Mouse (Mus musculus) frontal cortex, adult 2 months (tissue): Measurements from ENCODE around the gene Pdgfc. TPM values are rescaled to one million over a fixed set of nuclear protein-coding genes. Genes with fewer than 3 reads are reported as not detected.

Experiments used
- DNase-seq, 2 experiments: peaks; one replicate each; pipeline ENCODE4 v3.0.0; 2022; ENCODE audit warnings: low spot score in 1 of 2; ENCODE audit errors: extremely low spot score in 1 of 2
- polyA plus RNA-seq: library from polyadenylated mRNA; depleted of rRNA; stranded (reverse); fragments of >200 nt; gene quantifications from 2 replicates; pipeline ENCODE4 v1.2.3, GENCODE M21; 2012

Gene Pdgfc
- polyA plus RNA-seq, 1 experiment, result 8.6 TPM

GRCm38 (mm10) chr3:81149109-81149521 lies 112.9 kb downstream of the Pdgfc start:
- peak in 1 of 2 experiments; percentile 14 for DNase-seq

DNA sequence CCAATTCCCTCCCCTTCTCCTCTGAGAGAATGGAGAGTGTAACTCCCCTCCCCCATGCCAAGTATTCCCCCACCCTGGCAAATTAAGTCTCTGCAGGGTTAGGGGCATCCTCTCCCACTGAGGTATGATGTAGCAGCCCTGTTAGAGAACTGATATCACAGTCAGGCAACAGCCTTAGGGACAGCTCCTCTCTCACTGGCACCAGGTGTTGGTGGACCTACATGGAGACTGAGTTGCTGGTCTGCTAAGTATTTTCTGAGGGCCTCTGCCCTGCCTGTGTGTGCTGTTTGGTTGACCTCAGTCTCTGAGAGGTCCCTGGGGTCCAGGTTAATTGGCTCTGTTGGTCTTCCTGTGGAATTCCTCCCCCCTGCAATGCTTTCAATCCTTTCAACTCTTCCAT lies 114.0 kb downstream of the Pdgfc start:
- no peak for DNase-seq

GRCm38 (mm10) chr3:81154420-81154819 lies 118.2 kb downstream of the Pdgfc start:
- no peak for DNase-seq

GRCm38 (mm10) chr3:81160457-81161165 lies 124.4 kb downstream of the Pdgfc start:
- no peak for DNase-seq

DNA sequence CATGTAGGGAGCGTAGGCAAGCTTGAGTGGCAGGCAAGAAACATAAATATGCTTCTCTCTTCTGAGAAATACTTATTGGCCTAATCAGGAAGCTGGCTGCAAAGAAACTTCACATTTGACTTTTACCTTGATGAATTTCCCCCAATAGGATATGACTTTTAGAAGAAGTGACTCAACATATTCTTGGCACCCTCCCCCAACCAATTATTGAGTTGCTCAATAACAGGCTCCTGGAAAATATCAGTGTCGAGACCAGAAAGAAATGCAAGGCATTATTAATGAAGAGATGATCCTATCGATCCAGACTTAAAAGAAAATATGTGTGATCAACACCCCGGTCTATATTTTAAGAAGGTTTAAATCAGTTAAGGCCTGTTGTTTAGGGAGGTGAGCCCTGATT lies 125.9 kb downstream of the Pdgfc start:
- no peak for DNase-seq

- no peak for DNase-seq
These were observed 127.9 kb downstream of the Pdgfc start for GRCm38 (mm10) chr3:81164091-81164490.

GRCm38 (mm10) chr3:81170073-81170809 lies 134.0 kb downstream of the Pdgfc start:
- no peak for DNase-seq

DNA sequence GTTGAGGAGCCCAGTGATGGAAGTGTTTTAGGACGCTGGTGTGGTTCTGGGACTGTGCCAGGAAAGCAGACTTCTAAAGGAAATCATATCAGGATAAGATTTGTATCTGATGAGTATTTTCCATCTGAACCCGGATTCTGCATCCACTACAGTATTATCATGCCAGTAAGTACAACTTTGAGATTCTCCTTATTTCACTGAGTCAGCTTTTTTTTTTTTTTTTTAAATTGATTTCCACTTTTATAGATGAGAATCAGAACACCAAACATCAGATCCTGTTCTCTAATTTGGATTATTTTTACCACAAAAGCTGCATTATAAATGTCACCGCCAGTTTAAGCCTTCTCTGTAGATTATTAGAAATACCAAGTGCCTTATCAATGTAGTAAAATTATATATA lies 138.6 kb downstream of the Pdgfc start:
- no peak for DNase-seq

DNA sequence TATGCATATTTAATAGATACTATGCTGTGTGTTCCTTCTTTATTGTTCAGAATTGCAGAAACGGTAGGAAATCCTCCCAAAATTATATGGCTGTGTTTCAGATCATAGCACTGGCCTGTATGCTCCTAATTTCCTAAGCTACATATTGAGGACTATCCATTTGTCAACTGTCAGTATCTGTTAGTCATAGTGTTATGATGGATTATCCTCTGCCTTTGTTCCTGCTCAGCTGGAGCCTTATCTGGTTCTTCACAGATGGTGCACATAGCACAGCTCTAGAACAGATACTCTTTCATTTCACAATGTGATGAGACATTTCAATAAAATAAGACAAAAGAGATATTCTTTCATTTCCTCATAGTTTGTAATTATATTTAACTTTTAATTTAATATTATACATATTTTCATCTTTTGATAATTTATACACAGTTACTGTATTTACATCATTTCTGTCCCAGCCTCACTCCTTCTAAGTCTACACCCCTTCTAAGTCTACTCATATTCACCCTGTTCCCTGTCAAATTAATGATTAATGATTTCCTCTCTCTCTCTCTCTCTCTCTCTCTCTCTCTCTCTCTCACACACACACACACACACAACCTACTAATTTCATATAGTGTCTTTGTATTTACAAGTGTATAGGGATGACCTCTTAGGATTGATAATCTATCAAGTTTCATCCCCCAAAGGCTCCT lies 145.2 kb downstream of the Pdgfc start:
- no peak for DNase-seq

DNA sequence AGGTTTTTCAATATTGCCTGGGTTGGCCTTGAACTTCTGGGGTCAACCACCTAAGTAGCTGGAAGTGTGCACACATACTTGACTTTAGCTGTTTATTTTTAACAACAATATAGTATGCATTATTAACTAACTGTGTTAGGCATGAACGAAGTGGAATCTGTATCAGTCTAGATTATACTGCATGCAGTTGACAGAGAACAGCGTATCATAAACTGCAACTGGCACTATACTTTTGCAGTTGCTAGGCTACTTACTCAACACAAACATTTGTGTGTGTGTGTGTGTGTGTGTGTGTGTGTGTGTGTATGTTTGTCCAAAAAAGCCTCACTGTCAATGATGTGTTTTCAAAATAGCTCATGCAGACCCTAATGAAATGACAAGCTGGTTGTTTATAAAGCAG lies 160.7 kb downstream of the Pdgfc start:
- DNase-seq, result no peak

DNA sequence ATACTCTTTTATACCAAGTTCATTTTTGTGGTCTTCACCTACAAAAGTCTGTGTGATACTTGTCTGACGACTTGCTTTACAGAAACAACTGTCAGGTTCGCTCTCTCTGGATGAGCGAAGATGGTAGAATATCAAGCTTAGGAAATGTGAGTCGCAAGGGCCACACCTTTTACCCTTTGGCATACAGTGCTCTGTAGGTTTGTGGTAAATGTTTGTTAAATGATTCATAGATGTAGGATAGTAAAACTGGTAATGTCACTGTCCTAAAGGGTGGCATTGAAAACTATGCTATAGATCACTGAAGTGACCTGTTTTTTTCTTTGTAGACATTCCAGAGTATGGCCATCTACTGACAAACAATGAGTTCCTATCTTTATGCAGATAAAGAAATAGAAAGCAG lies 161.4 kb downstream of the Pdgfc start:
- DNase-seq, result no peak

- no peak for DNase-seq
These were observed 164.4 kb downstream of the Pdgfc start for GRCm38 (mm10) chr3:81200647-81201046.

GRCm38 (mm10) chr3:81205201-81205600 lies 169.0 kb downstream of the Pdgfc start:
- no peak for DNase-seq

DNA sequence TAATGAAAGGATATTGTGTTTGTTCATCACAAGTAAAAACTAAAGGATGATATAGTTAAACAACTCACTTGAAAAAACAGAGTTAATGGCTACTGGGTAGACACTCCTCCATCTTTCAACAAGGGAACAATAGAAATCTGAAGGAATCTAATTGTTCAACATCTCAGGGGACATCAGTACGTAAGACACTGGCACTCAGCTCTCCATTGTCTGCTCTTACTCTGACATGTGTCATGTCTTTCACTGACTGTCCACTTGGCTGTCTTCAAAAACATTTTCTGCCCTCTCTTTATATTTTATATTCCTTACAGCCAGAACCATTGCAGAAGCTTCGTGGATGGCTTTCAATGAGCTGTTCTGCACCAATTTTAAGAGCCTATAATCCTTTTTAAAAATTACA lies 172.0 kb downstream of the Pdgfc start:
- DNase-seq, result no peak

DNA sequence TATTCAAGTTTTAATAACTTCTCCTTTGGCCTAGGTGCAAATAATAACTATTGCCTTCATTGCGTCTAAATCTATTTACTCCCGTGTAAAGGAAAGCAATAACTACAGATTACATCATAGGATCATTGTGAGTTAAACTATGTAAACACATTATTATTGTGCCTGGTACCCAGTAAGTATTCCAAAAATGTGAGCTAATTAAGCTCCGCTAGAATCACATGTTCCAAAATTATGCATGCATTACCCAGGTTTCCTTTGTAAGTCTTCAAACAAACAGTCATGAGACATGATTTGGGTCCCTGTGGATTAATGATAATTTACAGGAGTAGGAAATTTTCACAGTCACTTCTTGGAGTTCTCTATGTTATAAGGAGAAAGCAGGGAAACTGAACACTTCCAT lies 174.9 kb downstream of the Pdgfc start:
- DNase-seq, result no peak

- DNase-seq, result no peak
These were observed 175.4 kb downstream of the Pdgfc start for GRCm38 (mm10) chr3:81211666-81212065.

- no peak for DNase-seq
These were observed 179.4 kb downstream of the Pdgfc start for GRCm38 (mm10) chr3:81215547-81216118.

GRCm38 (mm10) chr3:81221682-81222081 lies 185.5 kb downstream of the Pdgfc start:
- DNase-seq, result no peak

DNA sequence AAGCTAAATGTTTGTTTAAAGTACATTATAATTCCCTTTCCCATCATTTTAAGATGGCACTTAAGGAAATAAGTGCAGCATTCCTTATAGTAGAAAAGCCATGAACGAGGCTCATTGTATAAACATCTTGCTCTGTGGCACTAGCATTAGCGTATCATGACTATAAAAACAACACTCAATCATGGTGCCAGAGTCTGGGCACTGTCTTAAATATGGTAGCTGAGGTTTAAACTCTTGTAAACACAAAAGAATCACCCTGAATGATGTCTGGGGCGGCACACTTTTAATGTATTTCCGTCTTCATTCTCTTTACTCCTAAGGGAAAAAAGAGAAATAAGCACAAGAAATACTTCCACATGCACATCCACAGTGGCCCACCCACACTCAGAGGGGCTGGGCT lies 192.1 kb downstream of the Pdgfc start:
- DNase-seq, result no peak

DNA sequence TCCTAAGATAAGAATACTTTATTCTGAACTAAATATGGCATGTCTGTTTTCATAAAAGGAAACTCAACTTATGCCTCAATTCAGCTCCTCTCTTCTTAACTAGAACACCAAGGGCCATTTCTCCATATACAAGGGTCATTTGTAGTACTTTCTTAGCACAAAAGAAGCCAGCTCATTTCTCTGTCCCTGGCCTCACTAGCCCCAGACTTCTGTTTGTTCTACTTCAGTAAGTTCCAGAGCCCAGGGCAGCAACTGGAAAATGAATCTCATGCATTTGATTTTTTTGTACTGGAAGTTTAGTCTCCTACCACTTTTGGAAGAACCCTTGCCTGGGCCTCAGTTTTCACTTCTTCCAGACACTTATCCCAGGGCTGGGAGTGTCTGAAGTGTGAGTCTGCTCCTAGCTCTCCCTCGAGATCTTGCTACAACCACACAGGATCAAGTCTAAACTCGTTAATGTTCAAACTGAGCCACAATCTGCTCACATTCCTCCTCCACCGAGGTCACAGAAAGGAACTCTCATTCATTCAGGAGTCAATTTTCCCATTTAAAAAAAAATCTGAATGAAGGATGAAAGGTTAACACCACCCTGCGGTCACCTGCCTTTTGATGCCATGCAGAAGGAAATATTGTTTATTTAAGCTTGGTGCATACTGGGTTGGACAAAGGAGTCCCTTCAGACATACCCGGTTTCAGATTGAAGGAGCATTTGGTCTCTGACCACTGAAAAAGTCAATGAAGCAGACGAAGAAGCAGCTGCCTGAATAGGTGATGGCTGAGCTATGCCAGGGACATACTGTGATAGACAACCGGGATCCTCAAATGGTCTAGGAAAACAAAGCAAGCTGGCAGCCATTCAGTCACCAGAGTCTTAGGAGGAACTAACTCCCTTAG lies 206.7 kb downstream of the Pdgfc start:
- DNase-seq, result no peak
